Mouse (Mus musculus) lung, postnatal 14 days (tissue): ENCODE results near the gene Ltf.
A peak's percentile ranks its signal among the peaks of the same experiment; 100 is the strongest.

Experiments used
- DNase-seq: peaks from one replicate; pipeline ENCODE4 v3.0.0; 2021

The Ltf gene

GRCm38 (mm10) chr9:111019022-111019421, at the start of gene Ltf:
TSS of gene Ltf (plus strand) at chr9:111019271.
- DNase-seq: no peak

GRCm38 (mm10) chr9:110979411-110979810, 39.7 kb upstream of the Ltf start:
- no peak for DNase-seq

GRCm38 (mm10) chr9:110982351-110982750, 36.7 kb upstream of the Ltf start:
- no peak for DNase-seq

GRCm38 (mm10) chr9:110984096-110984495, 35.0 kb upstream of the Ltf start:
- DNase-seq: no peak

GRCm38 (mm10) chr9:110985541-110985940, 33.5 kb upstream of the Ltf start:
- no peak for DNase-seq

GRCm38 (mm10) chr9:110985951-110986350, 33.1 kb upstream of the Ltf start:
- no peak for DNase-seq

GRCm38 (mm10) chr9:110987331-110987730, 31.7 kb upstream of the Ltf start:
- DNase-seq: no peak

- no peak for DNase-seq
Observed at GRCm38 (mm10) chr9:110988078-110988477, 31.0 kb upstream of the Ltf start.

- DNase-seq: no peak
Observed at GRCm38 (mm10) chr9:110989141-110989540, 29.9 kb upstream of the Ltf start.

- DNase-seq: no peak
Observed at GRCm38 (mm10) chr9:110989543-110989942, 29.5 kb upstream of the Ltf start.

- DNase-seq: peak; percentile 71
Observed at GRCm38 (mm10) chr9:110990204-110990603, 28.9 kb upstream of the Ltf start, which contains the start of gene Rtp3. TSS of gene Rtp3 (minus strand) at chr9:110990583.

GRCm38 (mm10) chr9:110993281-110993709, 25.8 kb upstream of the Ltf start:
- no peak for DNase-seq

GRCm38 (mm10) chr9:110994716-110995172, 24.3 kb upstream of the Ltf start:
- peak; percentile 81 for DNase-seq

GRCm38 (mm10) chr9:110997245-110997644, 21.8 kb upstream of the Ltf start:
- peak; percentile 87 for DNase-seq

- peak; percentile 37 for DNase-seq
Observed at GRCm38 (mm10) chr9:110999056-110999455, 20.0 kb upstream of the Ltf start.

GRCm38 (mm10) chr9:110999856-111000255, 19.2 kb upstream of the Ltf start:
- peak; percentile 58 for DNase-seq

GRCm38 (mm10) chr9:111001621-111002020, 17.4 kb upstream of the Ltf start:
- no peak for DNase-seq

GRCm38 (mm10) chr9:111003279-111003678, 15.8 kb upstream of the Ltf start:
- DNase-seq: no peak

GRCm38 (mm10) chr9:111006544-111006943, 12.5 kb upstream of the Ltf start:
- no peak for DNase-seq

GRCm38 (mm10) chr9:111009763-111010162, 9.3 kb upstream of the Ltf start:
- DNase-seq: no peak

GRCm38 (mm10) chr9:111011550-111011949, 7.5 kb upstream of the Ltf start:
- DNase-seq: peak; percentile 34

- DNase-seq: peak; percentile 54
Observed at GRCm38 (mm10) chr9:111012041-111012440, 7.0 kb upstream of the Ltf start.

GRCm38 (mm10) chr9:111015658-111016057, 3.4 kb upstream of the Ltf start:
- DNase-seq: no peak

- DNase-seq: no peak
Observed at GRCm38 (mm10) chr9:111026791-111027190, 7.7 kb downstream of the Ltf start.

GRCm38 (mm10) chr9:111033717-111034116, 14.6 kb downstream of the Ltf start:
- no peak for DNase-seq

- DNase-seq: peak; percentile 54
Observed at GRCm38 (mm10) chr9:111039966-111040365, 20.9 kb downstream of the Ltf start.
